Mouse (Mus musculus) testis, adult 2 months (tissue): Measurements from ENCODE around the gene Arf3.

Source experiments
- CTCF ChIP-seq: fragments of 200-500 bp; IDR thresholded peaks from 2 replicates; pipeline ENCODE4 v1.5.1; 2012; ENCODE audit warnings: low read depth, mild to moderate bottlenecking, inconsistent platforms, low read length, moderate library complexity; ENCODE audit not compliant: control insufficient read depth, insufficient read depth, insufficient replicate concordance
- POLR2A ChIP-seq: fragments of 200-500 bp; IDR thresholded peaks from 2 replicates; pipeline ENCODE4 v1.6.1; 2012; ENCODE audit warnings: low read depth, mild to moderate bottlenecking, inconsistent platforms, low read length, moderate library complexity; ENCODE audit not compliant: control insufficient read depth

DNA sequence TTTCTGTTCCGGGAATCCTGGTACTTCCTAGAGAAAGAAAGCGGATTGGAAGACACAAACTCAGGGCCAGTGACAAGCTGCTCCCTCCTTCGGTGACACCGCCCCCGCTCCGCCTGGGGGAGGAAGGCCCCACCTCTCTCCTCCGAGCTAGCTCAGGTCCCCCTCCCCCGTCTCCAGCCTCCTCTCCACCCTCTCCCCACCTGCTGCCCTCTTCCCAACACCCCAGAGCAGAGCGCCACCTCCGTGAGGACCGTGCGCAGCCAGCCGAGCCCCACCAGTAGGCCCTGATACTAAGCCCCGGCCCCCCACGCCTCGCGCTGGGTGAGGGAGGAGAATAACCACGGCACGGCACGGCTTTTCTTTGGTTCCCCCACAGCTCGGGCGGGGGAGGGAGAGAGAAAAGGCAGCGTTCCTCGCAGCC lies 803 bp downstream of the Arf3 start:
- TF ChIP-seq POLR2A (no peak), CTCF (no peak)
